Mouse (Mus musculus) kidney, postnatal 0 days (tissue): ENCODE results near the gene Plekha3. TPM values are rescaled to one million over a fixed set of nuclear protein-coding genes. Genes with fewer than 3 reads are reported as not detected.

ENCODE experiments used
- ATAC-seq: fragments of 200-750 bp; cut with Nextera tagmentation; replicated peaks from 2 replicates; pipeline ENCODE4 v1.8.0; 2017; ENCODE audit warnings: low read depth, moderate number of reproducible peaks, moderate TSS enrichment, moderate library complexity; ENCODE audit not compliant: low FRiP score
- DNase-seq: peaks from one replicate; pipeline ENCODE4 v3.0.0-alpha.2; 2016; ENCODE audit warnings: low spot score
- H3K27ac ChIP-seq: fragments of 300-500 bp; sonication (generic); 2 replicates; pipeline ENCODE4 v1.5.1; 2014; ENCODE audit warnings: mild to moderate bottlenecking
- H3K27me3 ChIP-seq: fragments of 300-500 bp; sonication (generic); 2 replicates; pipeline ENCODE4 v1.6.1; 2014; ENCODE audit warnings: low read length, mixed read lengths; ENCODE audit not compliant: insufficient read depth
- H3K36me3 ChIP-seq: fragments of 300-500 bp; sonication (generic); 2 replicates; pipeline ENCODE4 v1.6.1; 2014; ENCODE audit warnings: low read length, mixed read lengths; ENCODE audit not compliant: insufficient read depth
- H3K4me1 ChIP-seq: fragments of 300-500 bp; sonication (generic); replicated peaks from 2 replicates; pipeline ENCODE4 v1.6.1; 2014; ENCODE audit warnings: antibody characterized with exemption, low read length, mixed read lengths; ENCODE audit not compliant: insufficient read depth
- H3K4me2 ChIP-seq: fragments of 300-500 bp; sonication (generic); 2 replicates; pipeline ENCODE4 v1.6.1; 2014; ENCODE audit warnings: mild to moderate bottlenecking, low read length, moderate library complexity, mixed read lengths
- H3K4me3 ChIP-seq: fragments of 300-500 bp; sonication (generic); replicated peaks from 2 replicates; pipeline ENCODE4 v1.5.1; 2014; ENCODE audit warnings: low read depth, low read length
- H3K9ac ChIP-seq: fragments of 300-500 bp; sonication (generic); 2 replicates; pipeline ENCODE4 v1.6.1; 2014; ENCODE audit warnings: low read depth, low read length
- H3K9me3 ChIP-seq: fragments of 300-500 bp; sonication (generic); replicated peaks from 2 replicates; pipeline ENCODE4 v1.6.1; 2016; ENCODE audit warnings: low read length, inconsistent platforms, mixed read lengths
- CTCF ChIP-seq: IDR thresholded peaks from 2 replicates; pipeline ENCODE4 v1.5.1; 2016; ENCODE audit warnings: antibody characterized with exemption, low read depth, mild to moderate bottlenecking, moderate library complexity
- WGBS: fragments of 180-500 bp; shearing (Covaris S2); extraction: QIAGEN DNeasy Blood & Tissue Kit; methylation state at CpG from one replicate; pipeline ENCODE4 v1.1.7; 2014; 5-methylcytosine and 5-hydroxymethylcytosine counted together
- polyA plus RNA-seq: library from polyadenylated mRNA; unstranded; fragments of >200 nt; fragmentation: Nextera tagmentation; extraction: Ambion mirVana; gene quantifications from 2 replicates; pipeline ENCODE4 v1.2.1, GENCODE M21; 2015

The Plekha3 gene
- polyA plus RNA-seq, 1 experiment from 2014 or later, result 16.3 TPM

DNA sequence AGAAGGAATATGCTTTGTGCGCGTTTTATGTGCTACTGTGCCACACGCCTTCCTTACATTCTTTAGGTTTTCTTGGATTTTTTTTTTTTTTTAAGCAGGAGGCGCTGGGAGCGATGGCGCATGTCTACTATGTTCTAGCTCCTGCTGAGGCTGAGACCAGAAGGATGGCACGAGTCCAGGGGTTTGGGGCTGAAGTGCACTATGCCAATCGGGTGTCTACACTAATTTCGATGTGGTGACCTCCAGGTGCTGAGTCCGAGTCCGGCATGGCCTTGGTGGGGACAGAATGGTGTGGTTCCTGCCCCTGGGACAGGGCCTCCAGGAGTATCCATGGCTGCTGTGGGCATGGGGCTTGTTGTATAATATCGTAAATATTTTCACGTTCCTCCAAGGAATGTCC, 16.5 kb upstream of the Plekha3 start:
- Histone ChIP-seq H3K27ac (no peak overlapping the region), H3K4me3 (no peak overlapping the region), H3K4me2 (no peak overlapping the region), H3K9ac (no peak overlapping the region), H3K36me3 (no peaks in the 10 kb centered on the region), H3K27me3 (no peaks in the 10 kb centered on the region), H3K4me1 (no peaks in the 10 kb centered on the region), H3K9me3 (no peaks in the 10 kb centered on the region)
- TF ChIP-seq CTCF, result no peak
- no peak for DNase-seq
- 71% methylated on average over 13 of the region's 13 CpGs for WGBS
- no peak for ATAC-seq

DNA sequence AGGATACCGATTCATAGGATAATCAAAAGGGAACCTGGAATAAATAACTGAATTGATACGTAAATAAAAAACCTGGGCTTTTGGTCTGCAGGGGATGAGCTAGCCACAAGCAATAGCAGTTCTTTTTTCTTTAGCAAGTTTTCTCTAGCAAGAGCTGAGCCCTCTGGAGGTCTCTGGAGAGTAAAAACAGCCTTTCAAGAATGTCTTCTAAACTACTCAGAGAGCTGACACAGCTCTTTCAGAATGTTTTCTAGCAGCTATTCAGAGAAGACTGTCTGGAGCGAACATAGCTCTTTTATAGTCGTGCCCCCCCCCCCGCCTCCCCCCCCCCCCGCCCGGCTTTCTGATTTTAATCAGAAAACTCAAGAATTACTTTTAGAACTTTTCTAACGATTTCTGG, 15.7 kb upstream of the Plekha3 start:
- Histone ChIP-seq H3K9me3 (no peaks in the 10 kb centered on the region), H3K9ac (no peak overlapping the region), H3K4me3 (no peak overlapping the region), H3K27ac (no peak overlapping the region), H3K27me3 (no peaks in the 10 kb centered on the region), H3K36me3 (no peaks in the 10 kb centered on the region), H3K4me2 (no peak overlapping the region), H3K4me1 (no peaks in the 10 kb centered on the region)
- ATAC-seq (no peak), DNase-seq (peak; percentile 52)
- WGBS, result 54% methylated on average over 7 of the region's 8 CpGs
- no peak for TF ChIP-seq CTCF

DNA sequence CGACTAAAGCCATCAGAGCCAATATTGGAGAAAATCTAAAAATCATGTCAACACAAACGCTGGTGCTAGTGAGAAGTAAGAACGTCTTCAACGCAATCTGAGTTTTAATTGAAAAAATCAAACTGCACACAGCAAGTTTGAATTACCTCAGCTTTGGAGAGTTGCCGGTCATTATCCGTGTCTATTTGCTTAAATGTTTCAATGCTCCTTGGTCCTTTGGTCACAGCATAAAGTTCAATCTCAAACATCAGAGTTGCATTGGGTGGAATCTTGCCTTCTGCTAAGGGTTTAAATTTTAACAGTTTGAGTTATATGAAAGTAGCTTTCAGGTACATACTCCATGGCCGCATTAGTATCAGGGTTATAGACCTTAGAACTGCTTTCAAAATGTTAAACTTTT, 9.6 kb upstream of the Plekha3 start:
- Histone ChIP-seq H3K27ac (no peak overlapping the region), H3K9ac (no peak overlapping the region), H3K4me2 (no peak overlapping the region), H3K4me3 (no peak overlapping the region), H3K27me3 (no peaks in the 10 kb centered on the region), H3K4me1 (no peaks in the 10 kb centered on the region), H3K36me3 (0 out of 2 replicates have a peak, but pooled peaks cover 8% of the 10 kb centered on the region), H3K9me3 (no peaks in the 10 kb centered on the region)
- DNase-seq (no peak), ATAC-seq (no peak)
- TF ChIP-seq CTCF, result no peak
- 90% methylated on average over 7 of the region's 7 CpGs for WGBS

DNA sequence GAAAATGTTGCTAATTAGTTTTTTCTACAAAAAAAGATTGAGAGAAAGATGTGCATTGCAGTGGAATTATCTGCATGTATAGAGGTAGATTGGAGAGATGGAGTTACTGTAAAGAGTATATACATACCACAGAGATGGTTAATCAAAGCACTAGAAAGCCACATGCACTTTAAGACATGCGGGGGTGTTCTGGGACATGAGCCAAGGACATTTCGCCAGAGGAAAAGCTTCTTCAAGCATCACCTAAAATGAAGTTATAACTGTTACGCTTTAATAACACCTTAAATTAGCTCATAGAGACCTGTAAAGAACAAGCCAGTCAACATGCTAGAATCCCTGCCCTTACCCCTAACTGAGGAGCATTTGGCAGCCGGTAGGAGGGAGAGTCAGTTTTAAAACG, 7.9 kb upstream of the Plekha3 start:
- DNase-seq (no peak), ATAC-seq (no peak)
- TF ChIP-seq CTCF, result no peak
- no peaks in the 10 kb centered on the region for H3K27me3 ChIP-seq
- no peak overlapping the region for H3K9ac ChIP-seq
- peaks cover 4% of the 10 kb centered on the region; the same call in 1 of the 2 replicates for H3K4me1 ChIP-seq
- H3K4me3 ChIP-seq, result no peak overlapping the region
- no peaks in the 10 kb centered on the region for H3K9me3 ChIP-seq
- 0 out of 2 replicates have a peak, but pooled peaks cover 8% of the 10 kb centered on the region for H3K36me3 ChIP-seq
- 67% methylated on average over 5 of the region's 5 CpGs for WGBS
- H3K27ac ChIP-seq, result no peak overlapping the region
- H3K4me2 ChIP-seq, result no peak overlapping the region

DNA sequence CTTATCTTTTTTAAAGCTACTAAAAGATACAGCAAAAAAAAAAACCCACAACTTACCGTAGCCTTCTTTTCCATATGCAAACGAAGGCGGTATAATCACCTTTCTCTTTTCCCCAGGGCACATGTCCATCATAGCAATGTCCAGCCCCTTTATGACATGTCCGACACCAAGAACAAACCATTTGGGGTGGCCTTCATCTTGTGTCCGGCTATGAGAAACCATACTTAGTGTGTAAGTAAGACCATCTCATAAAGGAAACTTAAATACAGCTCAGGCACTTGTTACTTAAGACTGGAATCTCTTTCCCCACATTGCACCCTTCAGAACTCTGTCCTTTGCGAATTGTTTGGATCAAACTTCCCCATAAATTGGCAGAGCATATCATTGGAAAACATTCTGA, 3.4 kb upstream of the Plekha3 start:
- DNase-seq (no peak), ATAC-seq (no peak)
- no peaks in the 10 kb centered on the region for H3K9me3 ChIP-seq
- H3K27me3 ChIP-seq, result no peaks in the 10 kb centered on the region
- peaks cover 10% of the 10 kb centered on the region; the same call in 1 of the 2 replicates for H3K4me1 ChIP-seq
- 0 out of 2 replicates have a peak overlapping the region, but pooled peaks have one; percentile 88 for H3K27ac ChIP-seq
- no peak for TF ChIP-seq CTCF
- H3K9ac ChIP-seq, result 0 out of 2 replicates have a peak overlapping the region, but pooled peaks have one; percentile 63
- peak overlapping the region; percentile 70 for H3K4me2 ChIP-seq
- 72% methylated on average over 6 of the region's 6 CpGs for whole genome bisulfite sequencing
- H3K4me3 ChIP-seq, result peak overlapping the region; percentile 50; the same call in 1 of the 2 replicates
- 0 out of 2 replicates have a peak, but pooled peaks cover 4% of the 10 kb centered on the region for H3K36me3 ChIP-seq

DNA sequence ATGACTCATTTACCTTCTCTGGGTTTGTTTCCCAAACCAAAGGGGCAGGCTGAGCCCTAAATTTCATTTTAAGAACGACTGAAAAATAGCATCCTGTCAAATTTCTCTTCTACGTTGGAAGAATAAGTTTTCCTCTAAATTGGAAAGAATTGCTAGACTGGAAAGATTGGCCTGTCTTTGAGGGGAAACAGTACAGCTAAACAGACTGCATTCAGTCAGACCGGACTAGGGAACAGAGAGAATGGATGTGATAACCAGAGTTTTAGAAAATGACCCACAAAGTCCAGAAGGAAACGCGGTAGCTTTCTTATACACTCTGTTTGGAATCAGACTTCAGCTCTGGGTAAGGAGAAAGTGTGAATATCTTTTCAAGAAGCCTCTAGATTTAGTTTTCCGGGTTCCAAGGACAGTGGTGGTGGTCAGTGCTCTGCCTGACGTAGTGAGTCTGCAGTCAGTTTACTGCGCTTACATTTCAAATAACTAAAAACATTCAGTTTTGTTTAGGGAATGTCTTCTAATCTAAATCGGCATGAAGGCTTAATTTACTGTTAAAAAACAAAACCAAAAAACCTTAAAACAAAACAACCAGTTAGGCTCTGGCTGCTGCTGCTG, 2.8 kb upstream of the Plekha3 start:
- H3K4me1 ChIP-seq, result peaks cover 11% of the 10 kb centered on the region; the same call in 1 of the 2 replicates
- ATAC-seq (no peak), DNase-seq (peak; percentile 44)
- H3K4me3 ChIP-seq, result peak overlapping the region; percentile 50
- H3K27me3 ChIP-seq, result no peaks in the 10 kb centered on the region
- no peak for TF ChIP-seq CTCF
- peak overlapping the region; percentile 88 for H3K27ac ChIP-seq
- WGBS, result 7% methylated on average over 9 of the region's 9 CpGs
- H3K9ac ChIP-seq, result peak overlapping the region; percentile 63
- H3K9me3 ChIP-seq, result no peaks in the 10 kb centered on the region
- peak overlapping the region; percentile 70 for H3K4me2 ChIP-seq
- H3K36me3 ChIP-seq, result 0 out of 2 replicates have a peak, but pooled peaks cover 4% of the 10 kb centered on the region

DNA sequence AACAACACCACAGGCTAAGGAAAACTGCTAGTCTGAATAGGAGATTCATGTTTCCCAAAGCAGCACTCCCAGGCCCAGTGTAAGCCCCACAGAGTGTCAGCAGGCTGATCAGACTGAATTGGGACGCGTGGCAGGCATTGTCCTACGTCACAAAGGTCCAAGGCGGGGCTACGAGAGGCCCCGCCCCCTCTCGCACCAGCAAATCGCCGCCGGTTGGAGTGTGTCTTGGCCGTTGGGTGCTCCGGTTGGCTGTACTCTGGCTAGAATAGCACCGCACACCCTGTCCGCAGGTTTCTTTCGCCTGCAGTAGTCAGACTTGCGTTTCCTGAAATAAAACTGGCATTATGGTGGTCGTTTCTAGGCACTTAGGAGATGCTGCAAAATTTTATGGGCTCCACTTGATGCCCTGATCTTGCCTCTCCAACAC, 2.1 kb upstream of the Plekha3 start, which contains the start of gene Fkbp7:
Gene Fkbp7, minus strand, starts transcription at position 151 of the 427 bp plus-strand sequence.
- H3K4me1 ChIP-seq, result peaks cover 11% of the 10 kb centered on the region; the same call in 1 of the 2 replicates
- peak within 1 kb of the TSS; percentile 70 for H3K4me2 ChIP-seq
- H3K36me3 ChIP-seq, result 0 out of 2 replicates have a peak, but pooled peaks cover 4% of the 10 kb centered on the region
- ATAC-seq (peak; percentile 93), DNase-seq (peak; percentile 95)
- no peak for TF ChIP-seq CTCF
- no peaks in the 10 kb centered on the region for H3K27me3 ChIP-seq
- H3K27ac ChIP-seq, result peak within 1 kb of the TSS; percentile 88
- H3K9ac ChIP-seq, result peak within 1 kb of the TSS; percentile 63
- H3K9me3 ChIP-seq, result no peaks in the 10 kb centered on the region
- WGBS, result 2% methylated on average over 17 of the region's 17 CpGs
- H3K4me3 ChIP-seq, result peak within 1 kb of the TSS; percentile 50
